Mouse (Mus musculus) MEL (cell line): ENCODE measurements around the gene Fam81a.

ENCODE experiments used
- BHLHE40 ChIP-seq: IDR thresholded peaks from 2 replicates; pipeline ENCODE4 v1.6.1; 2012; ENCODE audit warnings: low read depth, mild to moderate bottlenecking, inconsistent platforms, low read length, improper control_type of control experiment, borderline replicate concordance
- CTCF ChIP-seq, 3 experiments: IDR thresholded peaks in 2 of 3; conservative IDR thresholded peaks in 1 of 3; 2 replicates each; pipeline ENCODE4 v1.5.1; 2011 to 2012; ENCODE audit warnings: low read length in 3 of 3, low read depth in 2 of 3, mild to moderate bottlenecking in 2 of 3, improper control_type of control experiment in 1 of 3, inconsistent platforms in 1 of 3, mixed read lengths in 1 of 3, moderate library complexity in 1 of 3; ENCODE audit not compliant: control insufficient read depth in 1 of 3, insufficient read depth in 1 of 3, poor library complexity in 1 of 3, severe bottlenecking in 1 of 3
- E2F4 ChIP-seq: IDR thresholded peaks from 2 replicates; pipeline ENCODE4 v1.6.1; 2011; ENCODE audit warnings: low read depth, low read length, improper control_type of control experiment, borderline replicate concordance
- ELF1 ChIP-seq: IDR thresholded peaks from 2 replicates; pipeline ENCODE4 v1.6.1; 2014; ENCODE audit warnings: low read depth, mild to moderate bottlenecking, inconsistent platforms, low read length, improper control_type of control experiment, moderate library complexity
- EP300 ChIP-seq, 2 experiments: IDR thresholded peaks; 2 replicates each; pipeline ENCODE4 v1.6.1; 2011; ENCODE audit warnings: improper control_type of control experiment in 2 of 2, low read length in 2 of 2, low read depth in 1 of 2, mild to moderate bottlenecking in 1 of 2
- GATA1 ChIP-seq: IDR thresholded peaks from 2 replicates; pipeline ENCODE4 v1.6.1; 2011; ENCODE audit warnings: low read depth, low read length, improper control_type of control experiment
- KAT2A ChIP-seq: conservative IDR thresholded peaks from 2 replicates; pipeline ENCODE4 v1.6.1; 2012; ENCODE audit warnings: low read depth, low read length, improper control_type of control experiment, inconsistent platforms
- MEF2A ChIP-seq: IDR thresholded peaks from 2 replicates; pipeline ENCODE4 v1.6.1; 2014; ENCODE audit warnings: low read depth, mild to moderate bottlenecking, inconsistent platforms, low read length, improper control_type of control experiment; ENCODE audit not compliant: poor library complexity, insufficient replicate concordance, severe bottlenecking; ENCODE audit errors: extremely low read depth
- MXI1 ChIP-seq: IDR thresholded peaks from 2 replicates; pipeline ENCODE4 v1.6.1; 2011; ENCODE audit warnings: mild to moderate bottlenecking, low read depth, low read length, improper control_type of control experiment
- POLR2A ChIP-seq, 2 experiments: IDR thresholded peaks; 2 replicates each; pipeline ENCODE4 v1.6.1; 2011 to 2012; ENCODE audit warnings: low read length in 2 of 2, mild to moderate bottlenecking in 2 of 2, control low read depth in 1 of 2, improper control_type of control experiment in 1 of 2, low read depth in 1 of 2, moderate library complexity in 1 of 2; ENCODE audit not compliant: control insufficient read depth in 1 of 2, insufficient read depth in 1 of 2, poor library complexity in 1 of 2
- TBP ChIP-seq: IDR thresholded peaks from 2 replicates; pipeline ENCODE4 v1.8.0; 2011; ENCODE audit warnings: low read depth, low read length, improper control_type of control experiment
- USF1 ChIP-seq: IDR thresholded peaks from 2 replicates; pipeline ENCODE4 v1.6.1; 2014; ENCODE audit warnings: low read depth, mild to moderate bottlenecking, inconsistent platforms, low read length, improper control_type of control experiment, moderate library complexity

DNA sequence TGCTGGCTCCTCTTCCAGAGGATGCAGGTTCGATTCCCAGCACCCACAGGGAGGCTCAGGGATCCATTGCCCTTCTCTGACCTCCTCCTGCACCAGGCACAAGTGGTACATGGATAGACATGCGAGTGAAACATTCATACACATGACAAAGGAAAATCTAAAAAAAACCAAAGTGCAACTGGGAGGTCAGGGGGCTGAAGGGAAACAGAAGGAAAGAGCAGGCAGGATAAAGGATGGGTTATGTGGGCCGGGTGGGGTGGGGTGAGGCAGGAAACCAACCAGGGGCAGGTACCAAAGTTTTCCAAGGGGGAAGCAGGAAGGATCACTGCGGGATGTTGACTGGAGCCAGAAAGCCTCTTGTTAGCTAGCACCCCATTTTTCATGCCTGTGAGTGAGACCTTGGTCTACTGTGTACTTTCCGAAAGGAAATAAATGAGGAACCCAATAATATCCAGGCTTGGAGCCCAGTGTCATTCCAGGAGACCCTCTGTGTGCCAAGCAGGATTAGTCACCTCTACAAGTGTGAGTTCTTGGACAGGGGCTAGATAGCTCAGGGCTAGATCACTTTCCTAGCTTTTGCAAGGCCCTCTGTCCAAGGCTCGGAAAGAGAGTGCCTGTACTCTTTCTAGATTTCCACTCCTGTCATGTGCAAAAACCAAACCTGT, 93.5 kb downstream of the Fam81a start:
- TF ChIP-seq KAT2A (no peak), MXI1 (no peak), EP300 (IDR thresholded peaks at IDR 0.05; ENCODE audit: low read depth in 1 of 2, low read length in 2 of 2) (no peak), CTCF (IDR thresholded peaks at IDR 0.05 in 2 of 3, conservative IDR thresholded peaks at IDR 0.05 in 1 of 3; ENCODE audit: control insufficient read depth in 1 of 3, insufficient read depth in 1 of 3, low read depth in 2 of 3, low read length in 3 of 3, poor library complexity in 1 of 3, severe bottlenecking in 1 of 3) (no peak), GATA1 (no peak), POLR2A (IDR thresholded peaks at IDR 0.05; ENCODE audit: control insufficient read depth in 1 of 2, insufficient read depth in 1 of 2, low read depth in 1 of 2, low read length in 2 of 2, poor library complexity in 1 of 2) (no peak), E2F4 (no peak), MEF2A (no peak), USF1 (no peak), TBP (no peak), ELF1 (no peak), BHLHE40 (no peak)
